Mouse (Mus musculus): ENCODE data around the gene Dpp3. TPM values are rescaled to one million over a fixed set of nuclear protein-coding genes. Genes with fewer than 3 reads are reported as not detected.
"Not testable (repeated sequence)": the region's sequence is repeated elsewhere in the genome, so short reads cannot be mapped to it uniquely, and the experiment has no call there.

The Dpp3 gene
- 87.8 and 110 TPM in 2 replicates for polyA plus RNA-seq (2014; fragmentation: Nextera tagmentation; extraction: Ambion mirVana)

- Histone ChIP-seq H3K27ac (ENCODE audit: low read depth, low read length) (peak within 1 kb of the TSS; percentile 60; the same call in 1 of the 2 replicates), H3K9ac (ENCODE audit: low read depth, low read length) (peak within 1 kb of the TSS; percentile 84), H3K27me3 (ENCODE audit: control insufficient read depth, insufficient read depth, low read length) (no peaks in the 10 kb centered on the region), H3K4me2 (peak within 1 kb of the TSS; percentile 61), H3K36me3 (ENCODE audit: control insufficient read depth, insufficient read depth, low read length) (peaks cover 18% of the 10 kb centered on the region), H3K4me3 (ENCODE audit: low read depth, low read length) (peak within 1 kb of the TSS; percentile 76), H3K4me1 (ENCODE audit: control insufficient read depth, insufficient read depth, low read length) (peaks cover 4% of the 10 kb centered on the region; the same call in 1 of the 2 replicates), H3K9me3 (replicated peaks; ENCODE audit: control insufficient read depth, low read length) (no peaks in the 10 kb centered on the region)
- peak; percentile 97 for ATAC-seq (replicated peaks; ENCODE audit: insufficient number of reproducible peaks, low FRiP score, low TSS enrichment)
- WGBS (ENCODE audit: insufficient replicate concordance), result under 1% methylated on average over 32 of the region's 32 CpGs
These were observed at the start of gene Dpp3 for GRCm38 (mm10) chr19:4927904-4928531. TSS of gene Dpp3 (minus strand) at chr19:4928287.

GRCm38 (mm10) chr19:4968236-4968635 lies 40.1 kb upstream of the Dpp3 start:
- Histone ChIP-seq H3K36me3 (ENCODE audit: control insufficient read depth, insufficient read depth, low read length) (peaks cover 24% of the 10 kb centered on the region), H3K27ac (ENCODE audit: low read depth, low read length) (no peak overlapping the region), H3K9me3 (replicated peaks; ENCODE audit: control insufficient read depth, low read length) (no peaks in the 10 kb centered on the region), H3K4me2 (no peak overlapping the region), H3K4me1 (ENCODE audit: control insufficient read depth, insufficient read depth, low read length) (peaks cover under 1% of the 10 kb centered on the region; the same call in 1 of the 2 replicates), H3K9ac (ENCODE audit: low read depth, low read length) (no peak overlapping the region), H3K4me3 (ENCODE audit: low read depth, low read length) (no peak overlapping the region), H3K27me3 (ENCODE audit: control insufficient read depth, insufficient read depth, low read length) (no peaks in the 10 kb centered on the region)
- 88% methylated on average over 2 of the region's 2 CpGs for WGBS (ENCODE audit: insufficient replicate concordance)
- no peak for ATAC-seq (replicated peaks; ENCODE audit: insufficient number of reproducible peaks, low FRiP score, low TSS enrichment)

GRCm38 (mm10) chr19:4961928-4962601 lies 34.0 kb upstream of the Dpp3 start, which contains the start of gene Mrpl11:
TSS of gene Mrpl11 (plus strand) at chr19:4962147.
- Histone ChIP-seq H3K27ac (ENCODE audit: low read depth, low read length) (peak within 1 kb of the TSS; percentile 79), H3K4me3 (ENCODE audit: low read depth, low read length) (peak within 1 kb of the TSS; percentile 95), H3K9ac (ENCODE audit: low read depth, low read length) (peak within 1 kb of the TSS; percentile 94), H3K4me2 (peak within 1 kb of the TSS; percentile 74), H3K27me3 (ENCODE audit: control insufficient read depth, insufficient read depth, low read length) (no peaks in the 10 kb centered on the region), H3K36me3 (ENCODE audit: control insufficient read depth, insufficient read depth, low read length) (peaks cover 18% of the 10 kb centered on the region), H3K4me1 (ENCODE audit: control insufficient read depth, insufficient read depth, low read length) (peaks cover 6% of the 10 kb centered on the region), H3K9me3 (replicated peaks; ENCODE audit: control insufficient read depth, low read length) (no peaks in the 10 kb centered on the region)
- 0% methylated on average over 34 of the region's 34 CpGs for WGBS (ENCODE audit: insufficient replicate concordance)
- ATAC-seq (replicated peaks; ENCODE audit: insufficient number of reproducible peaks, low FRiP score, low TSS enrichment), result peak; percentile 87; the same call in 1 of the 2 replicates

- ATAC-seq (replicated peaks; ENCODE audit: insufficient number of reproducible peaks, low FRiP score, low TSS enrichment), result not testable (repeated sequence)
- WGBS (ENCODE audit: insufficient replicate concordance), result 85% methylated on average over 9 of the region's 9 CpGs
These were observed 20.6 kb upstream of the Dpp3 start for GRCm38 (mm10) chr19:4948641-4949040.

GRCm38 (mm10) chr19:4945540-4945939 lies 17.5 kb upstream of the Dpp3 start:
- 42% methylated on average over 6 of the region's 6 CpGs for WGBS (ENCODE audit: insufficient replicate concordance)
- H3K4me1 ChIP-seq (ENCODE audit: control insufficient read depth, insufficient read depth, low read length), result no peaks in the 10 kb centered on the region
- no peak overlapping the region for H3K27ac ChIP-seq (ENCODE audit: low read depth, low read length)
- no peak overlapping the region for H3K4me3 ChIP-seq (ENCODE audit: low read depth, low read length)
- no peak overlapping the region for H3K4me2 ChIP-seq
- no peak for ATAC-seq (replicated peaks; ENCODE audit: insufficient number of reproducible peaks, low FRiP score, low TSS enrichment)
- no peaks in the 10 kb centered on the region for H3K9me3 ChIP-seq (replicated peaks; ENCODE audit: control insufficient read depth, low read length)
- H3K27me3 ChIP-seq (ENCODE audit: control insufficient read depth, insufficient read depth, low read length), result peaks cover 13% of the 10 kb centered on the region
- no peaks in the 10 kb centered on the region for H3K36me3 ChIP-seq (ENCODE audit: control insufficient read depth, insufficient read depth, low read length)
- no peak overlapping the region for H3K9ac ChIP-seq (ENCODE audit: low read depth, low read length)

More at GRCm38 (mm10) chr19:4948641-4949040, 20.6 kb upstream of the Dpp3 start:
- H3K27ac ChIP-seq (ENCODE audit: low read depth, low read length); H3K4me3 ChIP-seq (ENCODE audit: low read depth, low read length); H3K36me3 ChIP-seq (ENCODE audit: control insufficient read depth, insufficient read depth, low read length); H3K9me3 ChIP-seq (replicated peaks; ENCODE audit: control insufficient read depth, low read length); H3K4me2 ChIP-seq; H3K4me1 ChIP-seq (ENCODE audit: control insufficient read depth, insufficient read depth, low read length); H3K27me3 ChIP-seq (ENCODE audit: control insufficient read depth, insufficient read depth, low read length); H3K9ac ChIP-seq (ENCODE audit: low read depth, low read length): not testable (repeated sequence)

GRCm38 (mm10) chr19:4943253-4943588 lies 15.1 kb upstream of the Dpp3 start:
- no peaks in the 10 kb centered on the region for H3K4me1 ChIP-seq (ENCODE audit: control insufficient read depth, insufficient read depth, low read length)
- H3K27me3 ChIP-seq (ENCODE audit: control insufficient read depth, insufficient read depth, low read length), result peaks cover 15% of the 10 kb centered on the region
- no peak overlapping the region for H3K27ac ChIP-seq (ENCODE audit: low read depth, low read length)
- WGBS (ENCODE audit: insufficient replicate concordance), result 7% methylated on average over 13 of the region's 13 CpGs
- H3K4me2 ChIP-seq, result peak overlapping the region; percentile 96
- H3K4me3 ChIP-seq (ENCODE audit: low read depth, low read length), result peak overlapping the region; percentile 56
- H3K36me3 ChIP-seq (ENCODE audit: control insufficient read depth, insufficient read depth, low read length), result no peaks in the 10 kb centered on the region
- no peaks in the 10 kb centered on the region for H3K9me3 ChIP-seq (replicated peaks; ENCODE audit: control insufficient read depth, low read length)
- ATAC-seq (replicated peaks; ENCODE audit: insufficient number of reproducible peaks, low FRiP score, low TSS enrichment), result no peak
- peak overlapping the region; percentile 63 for H3K9ac ChIP-seq (ENCODE audit: low read depth, low read length)

GRCm38 (mm10) chr19:4942551-4943252 lies 14.6 kb upstream of the Dpp3 start, which contains the start of gene Peli3:
TSS of gene Peli3 (minus strand) at chr19:4943127.
- Histone ChIP-seq H3K9ac (ENCODE audit: low read depth, low read length) (peak within 1 kb of the TSS; percentile 63), H3K4me2 (peak within 1 kb of the TSS; percentile 96), H3K27ac (ENCODE audit: low read depth, low read length) (no peak within 1 kb of the TSS), H3K4me3 (ENCODE audit: low read depth, low read length) (peak within 1 kb of the TSS; percentile 56), H3K27me3 (ENCODE audit: control insufficient read depth, insufficient read depth, low read length) (peaks cover 15% of the 10 kb centered on the region), H3K9me3 (replicated peaks; ENCODE audit: control insufficient read depth, low read length) (no peaks in the 10 kb centered on the region), H3K4me1 (ENCODE audit: control insufficient read depth, insufficient read depth, low read length) (no peaks in the 10 kb centered on the region), H3K36me3 (ENCODE audit: control insufficient read depth, insufficient read depth, low read length) (no peaks in the 10 kb centered on the region)
- 1% methylated on average over 39 of the region's 55 CpGs for WGBS (ENCODE audit: insufficient replicate concordance)
- ATAC-seq (replicated peaks; ENCODE audit: insufficient number of reproducible peaks, low FRiP score, low TSS enrichment), result peak; percentile 91

GRCm38 (mm10) chr19:4937444-4938310 lies 9.6 kb upstream of the Dpp3 start:
- H3K27me3 ChIP-seq (ENCODE audit: control insufficient read depth, insufficient read depth, low read length), result peaks cover 18% of the 10 kb centered on the region
- no peaks in the 10 kb centered on the region for H3K4me1 ChIP-seq (ENCODE audit: control insufficient read depth, insufficient read depth, low read length)
- ATAC-seq (replicated peaks; ENCODE audit: insufficient number of reproducible peaks, low FRiP score, low TSS enrichment), result no peak
- no peak overlapping the region for H3K4me3 ChIP-seq (ENCODE audit: low read depth, low read length)
- H3K27ac ChIP-seq (ENCODE audit: low read depth, low read length), result no peak overlapping the region
- 75% methylated on average over 17 of the region's 17 CpGs for WGBS (ENCODE audit: insufficient replicate concordance)
- no peaks in the 10 kb centered on the region for H3K9me3 ChIP-seq (replicated peaks; ENCODE audit: control insufficient read depth, low read length)
- H3K9ac ChIP-seq (ENCODE audit: low read depth, low read length), result no peak overlapping the region
- H3K4me2 ChIP-seq, result no peak overlapping the region
- H3K36me3 ChIP-seq (ENCODE audit: control insufficient read depth, insufficient read depth, low read length), result no peaks in the 10 kb centered on the region
